Mouse (Mus musculus) urinary bladder, adult 18-20 months (tissue): ENCODE measurements around the gene Gm10277.

Experiments used
- DNase-seq, 2 experiments: peaks; one replicate each; pipeline ENCODE4 v3.0.0; 2022; ENCODE audit warnings: low spot score in 2 of 2, mixed read lengths in 2 of 2

Gm10277 gene

DNA sequence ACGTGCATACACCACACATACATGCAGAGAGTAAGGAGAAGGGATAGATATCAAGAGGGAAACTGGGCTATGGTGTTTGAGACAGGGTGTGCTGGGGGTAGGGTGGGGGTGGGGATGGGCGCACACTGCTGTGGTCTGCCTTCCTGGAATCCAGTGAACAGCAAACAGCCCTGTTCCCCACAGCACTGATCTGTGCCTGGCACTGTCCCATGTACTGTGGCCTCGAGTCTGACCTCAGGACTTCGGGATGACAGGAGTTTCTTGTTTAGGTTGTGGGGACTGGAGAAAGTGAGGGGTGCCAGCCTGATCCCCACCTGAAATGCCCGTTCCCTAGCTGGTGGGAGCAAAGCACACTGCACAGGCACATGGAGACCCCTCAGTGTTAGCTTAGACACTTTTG, at the start of gene Gm10277:
Gene Gm10277 (minus strand): TSS at position 41 of the 400 bp plus-strand sequence.
- DNase-seq: no peak

DNA sequence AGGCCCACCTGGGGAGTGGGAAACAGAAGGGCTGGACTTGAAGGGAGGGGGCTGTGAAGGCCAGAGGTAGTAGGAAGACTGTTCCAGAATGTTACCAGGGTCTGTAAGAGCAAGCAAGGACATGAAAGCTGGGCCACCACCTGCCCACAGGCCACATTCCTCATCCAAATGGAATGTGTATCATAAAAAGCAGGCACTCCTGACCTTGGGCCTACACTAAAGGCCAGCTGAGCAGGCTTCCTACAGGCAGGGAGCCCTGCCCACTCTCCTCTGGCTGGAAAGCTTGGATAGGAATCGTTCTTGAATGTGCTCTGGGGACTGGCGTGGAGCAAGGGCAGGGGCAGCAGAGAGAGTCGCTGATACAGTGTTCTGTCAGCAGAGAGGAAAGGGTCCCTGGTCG, 49.2 kb upstream of the Gm10277 start:
- peak in 1 of 2 experiments; percentile 23 for DNase-seq

DNA sequence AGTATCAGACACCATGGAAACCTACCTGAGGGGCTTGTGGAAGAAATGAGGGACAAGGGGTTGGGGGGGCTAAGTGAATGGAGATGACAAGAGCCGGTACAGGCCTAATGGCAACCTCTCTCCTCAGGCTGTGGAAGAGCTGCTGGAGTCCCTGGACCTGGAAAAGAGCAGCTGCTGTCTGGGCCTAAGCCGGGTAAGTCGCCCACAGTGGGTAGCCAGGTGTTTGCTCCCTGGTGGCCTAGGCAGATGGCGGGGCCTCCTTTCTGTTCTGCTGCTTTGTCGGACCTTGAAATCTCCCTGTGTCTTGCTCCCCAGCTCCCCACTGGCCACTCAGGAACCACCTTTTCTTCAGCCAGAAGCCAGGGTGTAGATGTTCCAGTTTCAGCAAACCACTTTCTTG, 48.7 kb upstream of the Gm10277 start:
- DNase-seq: no peak

DNA sequence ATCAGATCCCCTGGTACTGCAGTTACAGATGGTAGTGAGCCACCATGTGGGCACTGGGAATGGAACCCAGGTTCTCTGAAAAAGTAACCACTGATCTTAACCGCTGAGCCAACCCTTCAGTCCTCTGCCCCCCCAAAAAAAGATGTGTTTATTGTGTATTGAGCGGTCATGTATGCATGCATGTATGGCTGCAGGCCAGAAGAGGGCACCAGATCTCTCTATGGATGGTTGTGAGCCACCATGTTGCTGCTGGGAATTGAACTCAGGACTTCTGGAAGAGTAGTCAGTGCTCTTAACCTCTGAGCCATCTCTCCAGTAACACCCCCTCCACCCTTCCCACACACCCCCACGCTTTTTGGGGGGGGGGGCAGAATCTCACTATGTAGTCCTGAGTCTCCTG, 47.6 kb upstream of the Gm10277 start:
- DNase-seq: no peak

DNA sequence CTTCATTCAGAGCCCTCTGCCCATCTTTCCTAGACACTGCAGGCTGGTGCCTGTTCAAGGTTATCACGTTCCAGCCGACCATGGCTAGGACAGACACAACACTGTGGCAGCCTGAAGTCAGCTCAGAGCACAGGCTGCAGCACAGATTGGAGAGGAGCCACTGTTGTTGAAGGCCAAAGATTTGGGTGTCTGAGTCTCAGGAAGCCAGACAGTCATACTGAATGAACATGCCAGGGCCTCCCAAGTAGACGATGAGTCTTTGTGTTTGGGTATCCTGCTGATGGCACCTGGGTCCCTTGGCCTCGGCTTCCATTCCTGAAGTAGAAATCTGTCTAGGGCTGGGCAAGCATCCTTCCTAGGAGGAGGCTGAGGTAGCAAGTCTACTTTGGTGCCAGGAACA, 45.0 kb upstream of the Gm10277 start:
- DNase-seq: no peak

DNA sequence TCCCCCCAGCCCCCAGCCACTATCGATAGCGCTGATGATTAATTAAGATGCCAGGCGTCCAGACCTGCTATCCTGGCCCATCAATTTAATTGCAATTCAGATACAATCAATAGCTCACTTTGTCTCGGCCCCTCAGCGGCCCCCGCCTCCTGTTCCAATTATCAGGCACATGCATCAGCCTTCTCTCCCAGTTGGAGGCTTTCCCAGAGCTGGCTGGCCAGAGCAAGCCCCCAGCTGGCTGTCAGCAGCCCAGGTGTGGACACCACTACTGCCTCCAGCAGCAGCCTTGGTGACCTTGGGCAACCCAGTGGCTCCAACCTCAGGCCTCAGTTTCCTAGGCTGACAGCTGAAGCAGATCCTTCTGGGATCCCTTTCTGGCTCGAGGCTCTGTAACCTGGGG, 43.3 kb upstream of the Gm10277 start:
- DNase-seq: no peak

DNA sequence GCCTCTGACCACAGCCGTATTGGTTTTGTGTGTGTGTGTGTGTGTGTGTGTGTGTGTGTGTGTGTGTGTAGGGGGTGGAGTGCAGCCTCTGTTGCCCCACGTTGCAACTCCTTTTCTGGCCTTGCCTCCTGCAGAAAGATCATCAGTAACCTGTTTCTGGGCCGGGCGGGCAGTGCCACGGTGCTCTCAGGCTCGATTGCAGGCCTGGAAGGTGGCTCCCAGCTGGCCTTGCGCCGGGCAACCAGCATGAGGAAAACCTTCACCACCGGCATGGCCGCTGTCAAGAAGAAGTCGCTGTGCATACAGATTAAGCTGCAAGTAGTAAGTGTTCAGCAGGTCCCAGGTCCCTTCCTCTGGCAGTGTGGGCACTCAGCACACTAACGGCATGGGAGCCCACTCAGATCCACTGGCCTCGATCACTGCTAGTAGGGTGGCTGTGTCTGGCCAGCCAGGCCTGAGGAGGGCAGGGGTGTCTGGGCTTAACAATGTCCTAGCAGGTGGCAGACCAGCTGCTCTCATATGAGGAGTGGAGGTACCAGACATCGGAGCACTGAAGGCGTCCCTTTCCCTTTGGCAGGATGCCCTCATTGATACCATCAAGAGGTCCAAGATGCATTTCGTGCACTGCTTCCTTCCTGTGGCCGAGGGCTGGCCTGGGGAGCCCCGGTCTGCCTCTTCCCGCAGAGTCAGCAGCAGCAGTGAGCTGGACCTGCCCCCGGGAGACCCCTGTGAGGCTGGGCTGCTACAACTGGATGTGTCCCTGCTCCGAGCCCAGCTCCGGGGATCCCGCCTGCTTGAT, 41.7 kb upstream of the Gm10277 start:
- no peak for DNase-seq

DNA sequence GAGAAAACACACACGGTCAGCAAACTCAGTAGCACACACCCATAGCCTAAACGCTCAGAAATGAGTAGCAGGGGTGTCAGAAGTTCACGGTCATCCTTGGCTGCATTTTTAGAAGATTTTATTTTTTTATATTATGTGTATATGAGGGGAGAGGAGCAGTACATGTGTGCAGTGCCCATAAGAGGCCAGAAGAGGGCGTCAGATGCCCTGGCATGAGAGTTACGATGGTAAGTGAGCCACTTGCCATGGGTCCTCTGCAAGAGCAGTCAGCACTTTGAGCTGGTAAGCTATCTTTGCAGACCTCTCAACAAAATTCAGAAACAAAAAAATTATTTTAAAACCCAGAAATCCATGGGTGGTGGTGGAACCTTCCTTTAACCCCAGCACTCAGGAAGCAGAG, 40.6 kb upstream of the Gm10277 start:
- DNase-seq: no peak

DNA sequence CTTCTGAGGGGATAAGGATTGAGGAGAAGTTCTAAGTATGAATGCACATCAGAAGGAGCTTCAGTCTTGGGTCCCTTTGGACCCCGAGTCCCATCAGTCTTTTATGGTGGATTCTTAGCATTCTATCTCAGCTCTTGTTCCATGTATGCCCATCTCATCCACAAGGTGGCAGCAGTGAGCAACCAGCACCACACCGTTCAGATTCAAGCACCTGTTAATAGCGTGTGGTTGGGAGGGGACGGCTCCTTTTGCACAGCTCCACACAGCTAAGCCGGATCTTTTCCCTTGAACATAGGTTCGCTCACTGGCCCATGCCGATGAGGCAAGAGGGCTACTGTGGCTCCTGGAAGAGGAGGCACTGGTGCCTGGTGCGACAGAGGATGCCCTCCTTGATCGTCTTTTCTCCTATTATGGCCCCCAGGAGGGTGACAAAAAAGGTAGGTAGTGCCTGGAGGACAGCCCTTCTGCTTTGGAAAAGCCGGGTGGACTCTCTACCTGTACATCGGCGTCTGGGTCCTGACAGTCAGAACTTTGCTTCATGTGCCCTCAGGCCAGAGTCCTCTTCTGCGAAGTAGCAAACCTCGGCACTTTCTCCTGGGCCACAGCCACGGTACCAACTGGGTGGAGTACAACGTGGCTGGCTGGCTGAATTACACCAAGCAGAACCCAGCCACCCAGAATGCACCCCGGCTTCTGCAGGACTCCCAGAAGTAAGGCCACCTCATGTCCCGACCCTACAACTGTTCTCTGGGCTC, 39.9 kb upstream of the Gm10277 start:
- DNase-seq: no peak

DNA sequence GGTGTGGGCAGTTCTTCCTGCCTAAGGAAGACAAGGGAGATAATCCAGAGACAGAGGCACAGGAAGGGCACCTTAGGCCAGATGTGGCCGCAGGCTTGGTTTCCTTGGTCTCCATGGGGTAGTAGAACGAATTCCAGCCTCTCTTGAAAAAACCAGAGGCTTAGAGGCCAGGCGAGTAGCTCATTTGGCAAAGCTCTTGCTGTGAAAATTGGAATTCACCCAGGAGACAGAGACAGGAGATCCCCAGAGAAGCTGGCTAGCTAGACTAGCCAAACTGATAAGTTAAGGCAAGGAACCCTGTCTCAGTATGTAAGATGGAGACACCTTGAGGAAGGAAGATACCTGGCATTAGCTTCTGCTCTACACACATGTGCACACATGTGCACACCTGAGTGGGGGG, 38.8 kb upstream of the Gm10277 start:
- no peak for DNase-seq

DNA sequence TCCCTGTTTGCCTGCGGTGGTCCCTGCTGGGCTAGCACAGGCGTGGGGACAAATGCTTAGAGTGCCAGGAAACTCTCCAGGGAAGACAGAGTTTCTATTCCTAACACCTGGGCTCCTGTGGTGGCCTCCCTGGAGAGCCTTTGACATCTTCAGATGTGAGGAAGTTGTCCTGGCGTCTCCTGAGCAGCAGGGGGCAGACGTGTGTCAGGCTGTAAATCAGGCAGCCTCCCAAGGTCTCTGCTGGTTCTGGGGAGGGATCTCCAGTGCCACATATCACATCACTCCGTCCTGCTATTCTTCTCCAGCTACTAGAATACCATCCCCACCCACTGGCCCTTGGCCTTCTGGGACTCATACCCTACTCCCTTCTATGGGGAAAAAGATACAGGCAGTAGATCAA, 38.3 kb upstream of the Gm10277 start:
- DNase-seq: no peak

DNA sequence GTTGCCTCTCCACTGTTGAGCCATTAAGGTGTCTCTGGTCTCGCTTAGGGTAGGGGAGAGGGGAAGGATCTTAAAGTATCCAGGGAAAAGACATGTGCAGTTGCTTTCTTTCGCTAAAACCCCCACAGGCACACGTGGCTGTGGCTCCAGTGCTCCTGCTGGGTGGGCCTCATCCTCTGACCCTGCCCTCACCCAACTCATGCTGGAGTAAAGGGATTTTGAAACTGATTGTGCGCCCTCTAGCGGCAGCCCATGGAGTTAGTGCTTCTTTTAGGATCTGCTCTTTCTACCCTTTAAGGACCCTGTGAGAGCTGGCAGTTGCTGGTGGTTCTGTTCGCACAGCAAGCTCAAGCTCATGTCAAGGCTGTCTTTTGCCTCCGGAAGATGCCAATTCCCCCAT, 35.2 kb upstream of the Gm10277 start:
- DNase-seq: no peak

DNA sequence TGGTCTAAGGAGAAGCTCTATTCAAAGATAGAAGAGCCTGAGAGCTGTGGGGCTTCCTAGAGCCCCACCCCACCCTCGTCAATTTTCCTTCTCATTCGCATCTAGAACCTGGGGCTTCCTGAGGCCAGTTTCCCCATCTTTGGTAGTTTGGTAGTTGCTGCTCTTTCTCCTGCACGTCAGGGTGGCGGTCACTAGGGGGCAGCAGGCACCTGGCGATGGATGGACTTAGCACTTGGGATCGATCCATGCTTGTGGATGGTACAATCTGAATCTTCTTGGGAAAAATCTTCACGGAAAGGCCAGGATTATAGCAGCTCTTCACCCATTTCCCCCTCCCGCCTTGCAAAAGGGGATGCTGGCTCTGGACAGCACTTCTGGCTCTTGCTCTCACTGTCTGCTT, 34.1 kb upstream of the Gm10277 start:
- DNase-seq: peak in 1 of 2 experiments; percentile 39

DNA sequence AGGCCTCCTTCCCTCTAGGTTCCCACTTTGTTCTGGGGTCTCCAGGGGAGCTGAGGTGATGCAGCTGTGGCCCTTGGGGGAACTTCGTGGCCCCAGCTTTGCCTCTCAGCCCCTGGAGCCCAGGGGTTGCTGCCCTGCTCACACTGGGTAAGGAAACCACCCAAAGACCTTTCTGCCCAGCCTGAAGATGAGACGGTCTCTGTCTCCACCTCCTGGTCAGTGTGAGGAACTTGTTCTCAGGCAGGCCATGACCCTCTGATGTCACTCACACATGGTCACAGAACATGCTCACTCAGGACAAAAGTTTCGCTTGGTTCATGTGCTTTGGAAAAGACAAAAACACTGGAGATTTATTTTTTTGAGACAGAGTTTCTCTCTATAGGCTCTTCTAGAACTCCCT, 28.5 kb upstream of the Gm10277 start:
- DNase-seq: peak; percentile 45 to 56

DNA sequence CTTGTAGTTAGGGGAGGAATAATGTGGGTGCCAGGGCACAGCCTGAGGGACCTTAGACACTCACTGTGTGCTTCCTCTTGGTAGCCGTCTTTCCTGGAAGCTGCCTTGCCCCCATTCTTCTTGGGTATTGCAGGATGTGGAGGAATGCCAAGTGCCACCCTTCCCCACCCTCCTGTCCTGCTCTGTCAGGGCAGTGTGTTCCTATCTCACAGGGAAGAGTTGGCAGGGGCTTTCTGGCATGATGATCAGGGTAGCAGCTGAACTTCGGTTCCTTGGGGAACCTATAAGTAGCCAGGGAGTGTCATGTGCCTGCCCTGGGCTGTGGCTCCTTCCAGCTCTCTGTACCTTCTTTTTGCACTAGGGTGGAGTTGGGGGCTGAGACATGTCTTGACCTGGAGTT, 26.4 kb upstream of the Gm10277 start:
- DNase-seq: no peak

DNA sequence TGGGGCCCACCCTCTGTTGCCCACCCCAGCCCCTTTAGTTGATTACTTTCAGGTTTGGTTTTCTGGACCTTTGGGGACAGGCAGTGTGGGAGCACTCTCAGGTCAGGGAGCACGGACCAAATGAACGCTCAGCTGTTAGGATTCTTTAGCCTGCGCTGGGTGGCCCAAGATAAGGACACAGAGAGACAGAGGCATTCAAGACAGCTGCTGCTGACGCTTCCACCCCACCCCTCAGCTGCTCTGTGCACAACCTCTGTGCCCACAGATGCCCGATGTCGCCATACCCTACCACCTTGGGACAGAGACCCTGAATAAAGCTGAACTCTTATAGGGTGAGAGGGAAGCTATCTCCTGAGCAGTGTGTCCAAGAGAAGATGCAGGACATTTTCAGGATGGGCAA, 22.5 kb upstream of the Gm10277 start:
- DNase-seq: no peak

DNA sequence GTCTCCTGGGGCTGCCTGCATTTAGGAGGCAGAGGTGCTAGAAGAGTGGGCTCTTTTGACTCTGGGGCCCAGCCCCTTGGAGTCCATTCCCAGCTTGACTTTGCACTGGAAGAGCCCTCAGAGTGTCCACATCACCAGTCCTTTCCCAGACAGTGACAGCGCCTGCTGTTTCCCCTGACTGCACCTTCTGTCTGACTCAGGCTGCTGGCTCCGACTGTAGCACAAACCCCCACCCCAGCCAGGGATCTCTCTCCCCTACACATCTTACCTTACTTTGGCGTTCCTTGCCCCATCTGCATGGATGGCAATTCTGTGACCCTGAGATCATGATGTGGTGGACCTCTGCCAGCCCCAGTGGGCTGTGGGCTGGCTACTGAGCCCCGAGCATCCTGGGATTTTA, 21.7 kb upstream of the Gm10277 start:
- no peak for DNase-seq

DNA sequence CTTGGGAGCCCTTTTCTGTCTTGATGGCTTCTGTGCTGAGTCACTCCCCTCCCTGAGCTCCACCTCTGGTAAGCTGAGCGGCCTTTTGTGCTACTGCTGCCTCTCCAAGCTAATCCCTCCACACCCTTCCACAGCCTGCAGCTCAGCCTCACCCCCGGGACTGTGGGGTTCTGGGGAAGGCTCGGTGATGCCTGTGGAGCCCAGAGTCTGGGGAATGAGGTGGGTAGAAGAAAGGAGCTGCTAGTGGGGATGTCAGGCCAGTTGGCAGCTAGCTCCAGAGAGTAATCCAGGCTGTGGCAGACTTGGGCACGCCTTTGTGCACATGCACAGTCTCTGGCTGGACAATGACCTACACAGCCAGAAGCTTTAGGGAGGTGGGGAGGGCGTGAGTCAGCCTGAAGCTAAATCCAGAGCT, 20.5 kb upstream of the Gm10277 start:
- DNase-seq: no peak

DNA sequence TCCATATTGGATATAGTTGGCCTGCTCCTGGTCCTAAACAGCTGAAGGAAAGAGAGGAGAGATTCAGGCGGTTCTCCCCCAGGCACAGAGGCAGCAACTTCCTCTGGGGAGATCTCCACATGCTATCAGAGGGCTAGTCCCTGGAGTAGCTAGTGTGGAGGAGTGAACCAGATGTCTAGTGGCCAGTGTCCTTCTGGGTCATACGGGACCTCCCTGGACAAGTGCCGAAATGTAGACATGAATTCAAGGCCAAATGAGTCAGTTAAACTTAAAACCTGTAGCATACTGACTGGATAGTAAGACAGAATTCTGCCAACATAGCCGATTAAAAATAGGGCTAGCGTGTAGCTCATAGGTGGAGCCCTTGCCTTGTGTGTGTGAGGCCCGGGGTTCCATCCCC, 19.3 kb upstream of the Gm10277 start:
- DNase-seq: no peak

DNA sequence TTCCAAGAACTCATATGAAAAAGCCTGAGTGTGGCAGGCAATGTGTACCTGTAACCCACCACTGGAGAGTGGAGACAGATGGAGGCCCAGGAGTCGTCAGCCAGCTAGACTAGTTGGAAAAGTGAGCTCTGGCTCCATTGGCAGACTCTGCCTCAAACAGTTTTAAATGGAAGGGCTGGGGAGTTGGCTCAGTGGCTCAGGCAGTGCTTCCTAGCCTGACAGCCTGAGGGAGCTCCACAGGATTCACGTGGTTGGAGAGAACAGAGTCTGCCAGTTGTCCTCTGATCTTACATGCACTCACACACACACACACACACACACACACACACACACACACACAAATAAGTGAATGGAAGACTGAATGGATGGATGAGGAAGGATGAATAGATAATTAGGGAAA, 18.7 kb upstream of the Gm10277 start:
- DNase-seq: no peak

DNA sequence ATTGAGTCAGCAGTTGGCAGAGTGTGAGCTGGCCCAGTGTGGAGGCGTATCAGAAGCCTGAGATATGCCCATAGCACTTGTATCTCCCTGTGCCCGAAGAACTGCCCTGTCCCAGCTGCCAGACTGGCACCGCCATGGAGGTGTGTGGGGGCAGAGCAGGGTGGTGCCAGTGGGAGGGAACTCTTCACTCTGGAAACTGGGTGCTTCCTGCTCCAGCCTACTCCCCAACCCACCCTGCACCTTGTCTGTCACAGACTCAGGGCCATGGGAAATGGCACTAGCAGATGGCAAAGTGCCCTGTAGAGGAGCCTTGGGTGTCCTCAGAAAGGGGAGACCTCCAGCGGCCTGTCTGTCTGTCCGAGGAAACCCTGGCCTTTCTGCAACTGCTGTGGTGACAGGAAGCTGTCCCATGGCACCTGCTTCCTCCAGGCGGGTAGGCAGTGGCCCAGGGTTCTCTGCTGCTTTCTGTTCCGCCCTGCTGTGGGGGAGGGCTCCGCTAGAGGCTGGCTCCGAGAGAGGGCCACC, 14.9 kb upstream of the Gm10277 start:
- no peak for DNase-seq

DNA sequence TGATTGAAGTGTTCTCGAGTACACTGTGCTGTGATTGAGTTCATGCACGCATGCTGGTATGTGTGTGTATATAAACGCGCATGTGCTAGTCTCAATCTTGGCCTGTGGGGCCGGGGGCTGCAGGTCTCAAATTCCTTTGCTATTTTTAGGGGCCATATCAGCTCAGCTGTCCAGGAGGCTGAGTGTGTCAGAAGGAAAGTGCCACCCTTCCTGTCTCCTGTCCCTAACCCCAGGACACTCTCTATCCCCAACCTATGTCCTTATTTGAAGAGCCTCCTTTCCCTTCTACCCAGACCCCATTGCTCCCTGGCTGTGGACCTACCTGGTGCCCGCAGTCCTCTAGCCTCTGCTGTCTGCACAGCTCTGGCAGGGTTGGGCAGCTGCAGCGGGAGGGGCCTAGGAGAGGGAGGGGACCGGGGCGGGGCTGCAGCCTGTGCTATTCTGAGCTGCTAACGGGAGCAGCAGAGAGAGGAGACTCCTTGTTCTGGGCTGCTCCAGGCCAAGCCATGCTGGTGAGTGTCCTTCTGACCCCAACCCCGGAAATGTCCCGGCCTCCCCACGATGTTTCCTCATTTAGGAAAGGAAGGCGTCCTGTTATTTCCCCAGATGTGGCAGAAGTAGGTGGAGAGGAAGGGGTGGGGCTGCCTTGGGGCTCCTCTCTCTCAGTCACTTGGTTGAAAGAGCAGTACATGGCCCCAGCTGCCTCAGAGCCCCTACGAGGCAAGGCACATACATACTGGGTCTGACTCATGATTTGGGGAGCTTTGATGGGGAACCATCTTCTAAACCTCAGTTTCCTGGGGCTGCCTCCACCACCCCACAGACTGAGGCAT, 13.5 kb upstream of the Gm10277 start:
- DNase-seq: peak in 1 of 2 experiments; percentile 47
